Mouse (Mus musculus): ENCODE results near the gene Pfkp. TPM values are rescaled to one million over a fixed set of nuclear protein-coding genes. Genes with fewer than 3 reads are reported as not detected.

Pfkp gene
- total and polyA plus RNA-seq, 3 experiments: 53.3 to 175 TPM; not detected in 1

- Histone ChIP-seq H3K36me3 (ENCODE audit: control insufficient read depth in 1 of 2, insufficient read depth in 2 of 2, low read length in 2 of 2) (no peaks in the 10 kb centered on the region), H3K9me3 (replicated peaks; ENCODE audit: insufficient read depth, low read length) (no peaks in the 10 kb centered on the region), H3K27ac (ENCODE audit: control insufficient read depth, low read depth, low read length) (no peak overlapping the region), H3K4me3 (ENCODE audit: control insufficient read depth in 1 of 2, insufficient read depth in 1 of 2, low read depth in 2 of 2, low read length in 2 of 2) (no peak overlapping the region), H3K9ac (ENCODE audit: control insufficient read depth, low read depth, low read length, poor library complexity, severe bottlenecking) (no peak overlapping the region), H3K79me2 (ENCODE audit: control insufficient read depth, insufficient read depth, low read length, poor library complexity) (no peaks in the 10 kb centered on the region), H3K4me1 (ENCODE audit: control insufficient read depth in 1 of 2, insufficient read depth in 2 of 2, low read length in 2 of 2) (no peaks in the 10 kb centered on the region; a peak in 1 of 4 replicates), H3K27me3 (ENCODE audit: control insufficient read depth in 1 of 2, insufficient read depth in 2 of 2, low read length in 2 of 2) (peaks cover 1 to 2% of the 10 kb centered on the region in 2 experiments; a peak in 2 of 4 replicates)
- no peak for DNase-seq (ENCODE audit: low read depth, low spot score)
- TF ChIP-seq ZKSCAN1 (IDR thresholded peaks at IDR 0.05; ENCODE audit: low read depth, low read length) (no peak), TBP (IDR thresholded peaks at IDR 0.05; ENCODE audit: low read depth, low read length) (no peak), E2F4 (IDR thresholded peaks at IDR 0.05; ENCODE audit: borderline replicate concordance, low read depth, low read length) (no peak), RCOR1 (IDR thresholded peaks at IDR 0.05; ENCODE audit: low read depth, low read length) (no peak), RAD21 (IDR thresholded peaks at IDR 0.05; ENCODE audit: low read depth, low read length) (no peak), MXI1 (IDR thresholded peaks at IDR 0.05; ENCODE audit: low read depth, low read length) (no peak), GABPA (IDR thresholded peaks at IDR 0.05; ENCODE audit: low read depth, low read length) (no peak), CHD1 (IDR thresholded peaks at IDR 0.05; ENCODE audit: low read depth, low read length) (no peak), ELF1 (IDR thresholded peaks at IDR 0.05; ENCODE audit: low read depth, low read length) (no peak), HCFC1 (IDR thresholded peaks at IDR 0.05; ENCODE audit: low read depth, low read length) (no peak), GATA1 (IDR thresholded peaks at IDR 0.05; ENCODE audit: low read depth, low read length) (no peak), TCF12 (IDR thresholded peaks at IDR 0.05; ENCODE audit: low read depth, low read length) (no peak), ZMIZ1 (IDR thresholded peaks at IDR 0.05; ENCODE audit: low read depth, low read length) (no peak), MYC (IDR thresholded peaks at IDR 0.05; ENCODE audit: low read depth, low read length) (no peak)
These were observed 16.9 kb upstream of the Pfkp start for GRCm38 (mm10) chr13:6665506-6665905.

GRCm38 (mm10) chr13:6664216-6664615 lies 15.6 kb upstream of the Pfkp start:
- Histone ChIP-seq H3K27ac (ENCODE audit: control insufficient read depth, low read depth, low read length) (no peak overlapping the region), H3K9ac (ENCODE audit: control insufficient read depth, low read depth, low read length, poor library complexity, severe bottlenecking) (no peak overlapping the region), H3K4me3 (ENCODE audit: control insufficient read depth in 1 of 2, insufficient read depth in 1 of 2, low read depth in 2 of 2, low read length in 2 of 2) (no peak overlapping the region), H3K9me3 (replicated peaks; ENCODE audit: insufficient read depth, low read length) (no peaks in the 10 kb centered on the region), H3K27me3 (ENCODE audit: control insufficient read depth in 1 of 2, insufficient read depth in 2 of 2, low read length in 2 of 2) (peaks cover 1 to 2% of the 10 kb centered on the region in 2 experiments; a peak in 2 of 4 replicates), H3K36me3 (ENCODE audit: control insufficient read depth in 1 of 2, insufficient read depth in 2 of 2, low read length in 2 of 2) (no peaks in the 10 kb centered on the region), H3K4me1 (ENCODE audit: control insufficient read depth in 1 of 2, insufficient read depth in 2 of 2, low read length in 2 of 2) (no peaks in the 10 kb centered on the region; a peak in 1 of 4 replicates), H3K79me2 (ENCODE audit: control insufficient read depth, insufficient read depth, low read length, poor library complexity) (no peaks in the 10 kb centered on the region)
- no peak for DNase-seq (ENCODE audit: low read depth, low spot score)
- TF ChIP-seq USF1 (IDR thresholded peaks at IDR 0.05; ENCODE audit: low read depth, low read length): no peak
- no peak for TF ChIP-seq HCFC1 (IDR thresholded peaks at IDR 0.05; ENCODE audit: low read depth, low read length)
- TF ChIP-seq POLR2AphosphoS2 (IDR thresholded peaks at IDR 0.05; ENCODE audit: low read length): no peak
- no peak for TF ChIP-seq POLR2A (IDR thresholded peaks at IDR 0.05; ENCODE audit: control insufficient read depth in 1 of 2, insufficient read depth in 1 of 2, low read depth in 1 of 2, low read length in 2 of 2, poor library complexity in 1 of 2)
